Mouse (Mus musculus) right cerebral cortex, adult 2 months (tissue): Measurements from ENCODE around the gene Lclat1.
"Not testable (repeated sequence)": the region's sequence is repeated elsewhere in the genome, so short reads cannot be mapped to it uniquely, and the experiment has no call there.

Experiments used
- DNase-seq, 2 experiments: peaks; one replicate each; pipeline ENCODE4 v3.0.0; 2021 to 2022; ENCODE audit warnings: low spot score in 2 of 2

Gene Lclat1

DNA sequence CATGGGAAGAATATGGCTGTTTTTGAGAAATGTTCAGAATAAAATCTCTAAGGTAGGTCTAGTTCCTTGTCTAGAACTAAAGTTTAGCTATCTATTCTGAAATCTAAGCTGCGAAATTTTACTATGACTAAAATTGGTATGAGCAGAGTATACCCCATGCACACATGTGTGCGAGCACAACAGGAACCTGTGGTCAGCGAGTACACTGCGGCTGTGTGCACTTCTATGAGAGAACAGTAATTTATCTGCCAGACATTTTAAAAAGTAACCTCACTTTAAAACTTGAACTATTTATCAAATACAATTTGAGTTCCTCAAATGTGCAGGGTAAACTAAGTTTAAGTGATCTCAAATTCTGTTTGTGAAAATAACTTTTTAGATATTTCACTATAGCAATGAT is 34.2 kb downstream of the Lclat1 start:
- DNase-seq = no peak

DNA sequence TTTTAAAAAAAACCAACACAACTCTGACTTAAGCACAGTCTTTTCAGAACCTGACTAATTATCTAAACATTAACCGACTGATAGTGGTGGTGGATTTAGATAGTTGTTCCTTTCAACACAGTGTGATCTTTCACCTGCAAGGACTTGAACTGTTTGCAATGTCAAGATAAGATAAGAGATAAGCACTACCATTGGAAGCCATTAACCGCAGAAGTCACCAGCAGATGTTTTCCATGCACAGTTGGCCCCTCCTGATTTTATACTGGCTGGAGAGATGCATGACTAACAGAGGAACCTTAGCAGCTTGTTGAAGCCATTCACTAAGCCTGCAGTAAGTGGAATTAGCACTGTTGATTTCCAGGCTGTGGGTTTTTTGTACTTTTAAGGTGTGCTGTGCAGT is 34.7 kb downstream of the Lclat1 start:
- no peak for DNase-seq

DNA sequence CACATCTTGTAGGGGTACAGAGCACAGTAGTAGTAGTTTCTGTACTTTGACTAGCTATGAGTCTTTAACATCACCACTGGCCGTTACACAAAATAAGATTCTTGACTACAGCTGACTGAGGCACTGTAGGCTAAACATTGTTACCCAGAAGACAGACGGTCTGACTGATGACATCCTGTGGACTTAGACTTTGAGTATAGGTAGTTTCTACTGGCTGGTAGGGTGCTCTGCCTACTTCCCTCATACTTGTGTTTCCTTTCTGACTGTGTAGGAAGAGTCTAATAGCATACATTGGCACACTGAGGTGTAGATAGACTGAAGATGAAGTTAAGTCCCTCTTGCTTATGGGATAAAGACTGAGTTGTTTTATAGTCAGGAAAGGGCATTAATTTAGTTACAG is 37.6 kb downstream of the Lclat1 start:
- DNase-seq = no peak

DNA sequence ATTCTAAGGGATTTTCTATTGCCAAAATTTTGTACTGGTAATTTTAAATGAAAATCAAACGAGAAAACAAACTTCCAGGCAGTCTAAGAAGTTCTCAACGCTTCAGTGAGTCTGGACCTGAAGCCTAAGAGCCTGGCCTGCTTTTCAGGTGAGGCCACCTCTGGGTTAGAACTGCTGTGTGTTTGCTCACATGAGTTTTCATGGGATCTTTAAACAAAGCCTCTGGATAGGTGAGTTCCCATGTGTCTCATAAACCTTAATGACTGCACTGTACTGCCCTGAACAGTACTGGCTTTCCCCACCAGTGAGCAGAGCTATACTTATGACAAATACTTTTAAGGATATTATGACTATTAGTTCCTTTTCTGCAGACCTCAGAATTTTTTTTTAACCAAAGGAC is 40.8 kb downstream of the Lclat1 start:
- no peak for DNase-seq

DNA sequence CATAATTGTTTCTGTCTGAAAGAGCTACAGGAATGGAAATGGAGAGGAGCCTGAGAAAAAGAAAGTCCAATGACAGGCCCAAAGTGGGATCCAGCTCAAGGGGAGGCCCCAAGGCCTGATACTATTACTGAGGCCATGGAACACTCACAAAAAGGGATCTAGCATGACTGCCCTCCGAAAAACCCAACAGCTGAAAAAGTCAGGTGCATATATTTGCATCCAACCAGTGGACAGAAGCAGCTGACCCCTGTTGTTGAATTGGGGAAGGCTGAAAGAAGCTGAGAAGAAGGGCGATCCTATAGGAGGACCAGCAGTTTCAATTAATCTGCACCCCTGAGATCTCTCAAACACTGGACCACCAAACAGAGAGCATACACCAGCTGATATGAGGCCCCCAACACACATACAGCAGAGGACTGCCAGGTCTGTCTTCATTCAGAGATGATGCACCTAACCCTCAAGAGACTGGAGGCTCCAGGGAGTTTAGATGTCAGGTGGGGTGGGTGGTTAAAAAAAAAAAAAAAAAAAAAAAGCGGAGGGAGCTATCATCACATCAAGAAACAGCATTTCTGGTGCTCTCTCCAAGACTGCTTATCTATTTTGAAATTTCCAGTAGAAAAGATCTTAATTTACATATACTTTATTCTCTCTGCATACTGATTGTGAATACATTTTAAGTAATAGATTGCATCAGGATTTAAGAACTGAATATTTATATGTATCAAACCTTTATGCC is 45.2 kb downstream of the Lclat1 start:
- DNase-seq = not testable (repeated sequence)

DNA sequence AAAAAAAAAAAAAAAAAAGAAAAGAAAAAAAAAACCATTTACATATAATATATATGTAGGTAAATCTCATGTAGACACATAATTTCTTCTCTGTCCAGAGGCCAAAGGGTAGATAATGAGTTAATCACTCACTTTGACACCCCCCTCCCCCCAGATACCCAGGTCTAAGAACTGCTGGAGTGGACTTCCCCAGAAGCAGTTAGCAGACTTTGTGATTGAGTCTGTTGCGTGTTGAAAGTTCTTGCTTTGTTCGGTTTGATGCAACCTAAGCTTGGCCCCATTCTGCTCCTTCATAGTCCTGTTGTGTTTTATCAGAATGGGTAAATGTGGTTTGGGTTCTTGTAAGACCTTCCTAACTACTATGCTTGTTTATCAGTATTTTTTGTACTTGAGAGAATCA is 45.9 kb downstream of the Lclat1 start:
- DNase-seq = no peak

DNA sequence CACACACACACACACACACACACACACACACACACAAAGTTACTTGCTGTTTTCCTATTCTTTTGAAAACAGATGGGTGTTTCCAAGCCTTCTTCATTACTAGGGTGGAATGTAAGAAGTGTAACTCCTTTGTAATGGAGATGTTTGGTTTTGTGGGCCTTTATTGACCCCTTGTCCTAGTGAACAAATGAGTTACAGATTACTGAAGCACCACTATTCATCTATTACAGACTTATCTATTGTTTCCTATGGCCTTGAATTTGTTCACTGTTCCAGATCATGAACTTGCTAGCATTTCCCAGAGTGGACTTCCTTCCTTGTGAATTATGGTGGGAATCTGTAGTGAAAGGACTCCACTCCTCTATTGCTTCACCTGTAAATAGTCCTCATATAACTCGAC is 48.8 kb downstream of the Lclat1 start:
- DNase-seq = no peak

DNA sequence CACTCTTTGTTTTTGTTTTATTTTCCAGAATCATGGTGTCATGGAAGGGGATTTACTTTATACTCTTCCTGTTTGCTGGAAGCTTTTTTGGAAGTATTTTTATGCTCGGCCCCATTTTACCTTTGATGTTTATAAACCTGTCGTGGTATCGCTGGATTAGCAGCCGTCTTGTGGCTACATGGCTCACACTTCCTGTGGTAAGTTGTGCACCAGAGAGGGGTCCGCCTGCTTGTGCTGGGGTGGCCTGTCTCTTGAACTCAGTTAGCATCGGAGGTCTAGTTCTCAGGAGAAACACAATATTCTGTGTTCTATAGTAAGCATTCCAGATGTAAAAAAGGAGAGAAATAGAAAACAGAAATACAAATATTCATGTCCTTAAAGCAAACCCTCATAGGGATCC is 54.0 kb downstream of the Lclat1 start:
- no peak for DNase-seq

DNA sequence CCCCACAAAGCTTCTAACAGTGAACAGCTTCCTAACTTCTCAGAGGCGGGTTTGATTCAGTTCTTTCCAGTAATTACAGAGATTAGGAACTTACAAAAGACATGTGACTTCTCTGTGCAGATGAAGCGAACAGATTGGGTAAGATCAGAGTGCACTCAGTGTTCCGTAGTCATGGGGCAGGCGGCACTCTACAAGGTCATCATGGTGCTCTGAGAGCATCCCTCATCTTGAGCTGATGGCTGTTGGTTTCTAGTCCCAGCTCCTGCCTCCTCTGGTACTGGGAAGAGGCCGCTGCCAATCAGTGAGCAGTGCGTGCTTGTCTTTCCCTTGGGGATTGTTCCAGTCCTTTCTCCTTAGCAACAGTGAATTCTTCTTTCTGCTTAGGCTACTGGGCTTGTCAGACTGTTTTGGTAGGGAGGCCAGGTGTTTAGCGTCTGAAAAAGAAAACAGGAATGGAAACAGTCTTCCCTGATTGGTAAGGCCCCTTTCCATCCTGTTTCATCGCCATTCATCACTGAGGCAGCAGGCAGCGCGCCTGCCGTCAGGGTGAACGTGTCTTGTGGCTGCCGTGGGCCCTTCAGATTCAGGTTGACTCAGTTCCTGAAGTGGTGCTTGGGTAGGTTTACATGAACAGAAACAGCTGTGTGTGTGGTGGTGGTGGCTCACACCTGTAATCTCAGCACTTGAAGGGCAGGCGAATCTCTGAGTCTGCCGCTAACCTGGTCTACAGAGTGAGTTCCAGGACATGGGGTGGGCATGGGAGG is 54.8 kb downstream of the Lclat1 start:
- DNase-seq = no peak

DNA sequence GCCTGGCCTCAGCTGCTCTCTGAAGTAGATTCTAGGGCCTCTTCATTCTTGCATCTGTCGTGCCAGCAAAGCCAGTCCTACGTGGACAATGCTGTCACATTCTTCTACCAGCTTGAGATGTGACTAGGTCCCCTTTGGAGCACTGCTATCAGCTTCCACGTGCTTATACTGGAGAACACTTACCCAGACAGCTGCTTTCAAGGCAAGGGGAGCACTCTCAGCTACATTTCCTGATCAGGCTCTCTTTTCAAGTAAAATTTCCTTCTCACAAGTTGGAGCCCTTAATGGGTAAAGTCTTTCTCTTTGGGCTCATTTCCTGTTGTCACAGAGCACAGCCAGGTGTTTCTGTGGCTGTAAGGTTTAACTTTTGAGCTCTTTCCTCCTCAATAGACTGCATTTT is 55.8 kb downstream of the Lclat1 start:
- no peak for DNase-seq

DNA sequence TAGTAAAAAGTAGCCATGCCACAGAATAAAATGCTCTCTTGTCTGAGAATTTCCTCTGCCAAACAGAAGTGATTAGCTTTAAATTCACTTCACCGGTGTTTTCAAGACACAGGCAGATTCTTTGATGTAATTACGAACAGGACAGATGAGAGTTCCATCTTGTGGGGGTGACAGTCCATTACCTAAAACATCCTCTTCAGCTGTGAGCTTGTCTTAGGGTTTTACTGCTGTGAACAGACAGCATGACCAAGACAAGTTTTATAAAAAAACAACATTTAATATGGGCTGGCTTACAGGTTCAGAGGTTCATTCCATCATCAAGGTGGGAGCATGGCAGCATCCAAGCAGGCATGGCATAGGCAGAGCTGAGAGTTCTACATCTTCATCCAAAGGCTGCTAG is 56.3 kb downstream of the Lclat1 start:
- no peak for DNase-seq

DNA sequence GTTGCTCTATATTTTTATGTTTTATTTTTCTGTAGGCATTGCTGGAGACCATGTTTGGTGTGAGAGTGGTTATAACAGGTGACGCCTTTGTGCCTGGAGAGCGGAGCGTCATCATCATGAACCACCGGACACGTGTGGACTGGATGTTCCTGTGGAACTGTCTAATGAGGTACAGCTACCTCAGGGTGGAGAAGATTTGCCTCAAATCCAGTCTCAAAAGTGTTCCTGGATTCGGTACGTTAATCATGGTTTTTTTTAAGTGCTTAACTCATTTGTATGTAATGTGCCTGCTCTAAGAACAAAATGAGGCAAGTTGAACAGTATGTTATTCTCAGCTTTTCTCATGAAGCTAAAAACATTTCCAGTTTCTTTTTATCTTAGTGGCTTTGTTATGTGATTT is 61.7 kb downstream of the Lclat1 start:
- no peak for DNase-seq

DNA sequence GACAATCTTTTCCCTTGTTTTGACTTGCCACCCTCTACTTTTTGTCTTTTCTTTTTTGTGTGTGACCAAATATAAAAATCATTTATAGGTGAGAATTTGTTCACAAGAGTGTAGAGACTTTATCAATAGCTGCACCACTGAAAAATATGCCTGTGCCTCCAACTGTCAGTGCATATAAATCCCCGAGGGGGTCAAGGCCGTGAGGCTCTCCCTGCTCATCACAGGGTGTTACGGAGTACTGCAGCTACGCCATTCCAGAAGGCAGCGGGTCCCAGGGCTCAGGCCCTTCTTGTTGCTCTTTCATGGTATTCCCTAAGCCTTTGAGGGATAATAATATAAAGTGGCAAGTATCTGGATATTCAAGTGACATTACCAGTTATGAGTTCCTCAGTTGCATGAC is 62.4 kb downstream of the Lclat1 start:
- DNase-seq = no peak

DNA sequence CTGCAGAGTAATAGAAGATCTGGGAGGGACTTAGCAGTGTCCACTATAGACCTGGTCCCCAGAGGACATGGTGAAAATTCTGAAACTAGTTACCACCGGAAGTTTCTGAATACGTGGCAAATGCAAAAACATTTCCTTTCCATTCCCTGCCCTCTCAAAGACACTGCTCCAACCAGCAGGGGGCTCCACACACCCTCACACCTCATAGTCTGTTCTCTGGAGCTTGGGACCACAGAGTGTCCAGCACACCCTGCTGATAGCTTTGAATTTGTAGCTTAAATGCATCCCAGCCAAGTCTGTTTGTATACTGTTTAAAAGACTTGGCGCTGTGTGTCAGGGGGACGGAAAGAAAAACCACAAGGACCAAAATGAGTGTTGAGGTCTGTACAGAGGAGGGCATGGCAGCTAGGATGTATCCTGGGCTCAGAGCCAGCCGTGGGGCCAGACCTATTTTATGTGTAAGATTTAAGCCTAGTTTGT is 66.3 kb downstream of the Lclat1 start:
- peak in 1 of 2 experiments; percentile 42 for DNase-seq

DNA sequence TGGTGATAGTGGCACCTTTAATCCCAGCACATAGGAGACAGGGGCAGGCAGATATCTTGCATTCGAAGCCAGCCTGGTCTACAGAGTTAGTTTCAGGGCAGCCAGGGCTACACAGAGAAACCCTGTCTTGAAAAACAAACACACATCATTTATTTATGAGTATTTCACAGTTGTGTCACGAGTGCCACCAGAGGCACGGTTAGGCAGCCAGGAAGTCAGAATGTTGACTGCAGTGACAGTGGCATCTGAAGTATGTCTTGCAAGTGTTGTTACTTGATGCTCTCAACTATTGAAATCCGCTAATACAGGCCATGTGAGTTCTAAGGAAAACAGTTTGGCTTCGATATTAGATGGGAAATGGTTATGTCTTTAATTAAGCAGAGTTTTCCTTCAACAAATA is 67.9 kb downstream of the Lclat1 start:
- no peak for DNase-seq

DNA sequence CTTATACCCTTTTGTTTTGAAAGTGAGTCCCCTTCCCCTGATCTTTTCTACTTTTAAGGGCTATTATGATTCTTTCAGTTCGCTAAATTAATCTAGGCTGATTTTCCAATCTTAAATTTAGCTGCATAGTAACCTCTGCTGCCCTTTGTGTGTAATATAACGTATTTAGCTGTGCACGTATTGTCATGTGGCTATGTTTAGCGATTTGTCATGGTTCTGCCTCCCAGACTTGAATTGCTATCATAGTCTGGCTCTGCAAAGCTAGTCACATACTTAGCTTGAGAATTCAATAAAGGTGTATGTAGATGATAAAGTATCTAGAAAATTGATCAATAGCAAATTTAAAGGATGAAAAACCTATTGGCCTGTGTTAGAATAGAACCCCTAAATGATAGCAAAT is 69.3 kb downstream of the Lclat1 start:
- DNase-seq = no peak

DNA sequence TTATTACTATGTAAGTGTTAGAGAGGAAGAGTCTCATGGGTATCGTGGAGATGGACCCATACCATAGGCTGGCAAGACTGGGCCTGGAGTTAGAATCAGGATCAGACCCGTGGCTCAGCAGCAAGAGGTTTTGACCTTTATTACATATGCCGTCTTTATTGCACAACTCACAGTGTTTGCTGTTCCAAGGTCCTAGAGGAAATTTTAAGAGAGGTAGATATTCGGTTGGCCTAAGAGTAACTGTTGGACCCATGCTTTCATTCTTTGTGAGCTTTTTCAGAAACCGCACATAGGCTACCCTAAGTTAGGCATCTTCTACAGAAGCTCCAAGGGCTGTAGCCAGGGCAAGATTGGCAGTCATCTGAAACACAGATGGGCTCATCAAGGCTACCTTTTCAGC is 79.1 kb downstream of the Lclat1 start:
- no peak for DNase-seq

DNA sequence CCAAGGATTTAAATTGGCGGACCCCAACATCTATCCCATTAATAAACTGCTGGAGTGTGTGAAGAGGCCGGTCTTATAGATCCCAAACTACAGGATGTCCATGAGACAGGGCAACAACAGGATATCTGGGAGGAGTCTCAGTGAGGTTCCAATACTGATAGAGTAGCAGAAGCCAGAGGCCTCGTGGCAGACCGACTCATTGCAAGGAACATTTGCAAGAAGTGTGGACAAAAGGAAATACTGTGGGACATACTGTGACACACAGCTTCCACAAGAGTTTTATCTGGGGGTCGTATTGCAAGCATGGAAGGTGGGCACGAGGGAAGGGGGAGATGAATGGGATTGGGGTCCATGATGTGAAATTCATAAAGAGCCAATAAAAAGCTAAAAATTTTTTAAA is 86.4 kb downstream of the Lclat1 start:
- DNase-seq = no peak

DNA sequence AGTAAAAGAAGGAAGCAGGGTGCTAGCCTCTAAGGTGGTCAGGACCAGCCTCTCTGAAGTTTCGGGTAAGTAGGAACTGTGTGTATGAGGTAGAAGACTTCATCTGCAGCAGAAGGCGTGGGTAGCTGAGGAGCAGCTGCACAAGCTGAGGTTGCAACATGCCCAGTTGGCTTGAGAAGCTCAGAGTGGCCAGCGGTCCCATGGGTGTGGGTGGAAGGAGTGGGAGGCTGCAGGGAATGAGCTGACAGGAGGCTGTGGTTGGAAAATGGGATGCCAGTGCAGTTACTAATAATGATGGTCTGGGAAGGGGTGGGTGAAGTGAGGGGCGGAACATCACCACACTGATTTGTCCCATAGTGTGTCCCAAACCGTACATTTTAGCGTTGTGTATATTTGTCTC is 86.8 kb downstream of the Lclat1 start:
- peak; percentile 27 to 45 for DNase-seq

DNA sequence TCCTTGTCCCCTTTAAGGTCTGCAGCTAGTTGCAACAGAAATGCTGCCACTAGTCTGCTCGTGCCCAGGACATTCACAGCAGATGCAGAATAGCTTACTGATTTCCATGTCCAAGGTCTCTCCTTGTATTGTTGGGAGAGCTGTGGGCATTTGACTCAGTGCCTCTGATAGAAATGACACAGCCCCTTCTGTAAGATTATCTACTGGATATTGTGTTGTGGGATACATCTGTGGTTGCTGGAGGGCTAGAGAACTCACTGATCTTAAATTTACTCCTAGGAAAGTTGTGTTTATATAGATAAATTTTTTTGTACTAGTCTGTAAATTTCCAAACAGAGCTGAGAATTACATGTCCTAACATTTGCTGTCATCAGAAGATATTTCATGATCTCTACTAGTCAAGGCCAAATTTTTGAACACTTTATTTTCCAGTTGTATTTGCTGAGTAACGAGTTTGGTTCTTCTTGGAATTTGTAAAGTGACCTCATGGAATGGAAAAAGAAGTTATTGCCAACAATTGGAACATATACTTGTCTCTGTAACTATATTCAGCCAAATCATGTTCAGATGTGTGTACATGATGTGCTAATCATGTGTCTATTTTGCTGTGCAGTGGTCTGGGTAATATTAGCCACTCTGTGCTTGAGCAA is 87.4 kb downstream of the Lclat1 start:
- DNase-seq = no peak

DNA sequence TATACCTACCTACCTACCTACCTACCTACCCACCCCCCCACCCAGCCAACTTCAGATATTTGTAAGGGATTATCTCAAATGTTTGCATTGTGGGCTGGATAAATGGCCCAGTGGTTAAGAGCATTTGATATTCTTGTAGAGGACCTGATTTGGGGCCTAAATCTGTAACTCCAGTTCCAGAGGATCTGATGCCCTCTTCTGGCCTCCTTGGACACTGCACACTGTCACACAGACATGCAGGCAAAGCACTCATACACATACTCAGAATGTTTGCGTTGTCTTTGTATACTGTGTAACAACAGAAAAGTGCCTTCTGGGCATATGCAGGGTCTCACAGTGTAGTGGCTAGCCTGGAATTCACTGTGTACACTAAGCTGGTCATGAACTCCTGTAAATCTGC is 88.4 kb downstream of the Lclat1 start:
- no peak for DNase-seq

DNA sequence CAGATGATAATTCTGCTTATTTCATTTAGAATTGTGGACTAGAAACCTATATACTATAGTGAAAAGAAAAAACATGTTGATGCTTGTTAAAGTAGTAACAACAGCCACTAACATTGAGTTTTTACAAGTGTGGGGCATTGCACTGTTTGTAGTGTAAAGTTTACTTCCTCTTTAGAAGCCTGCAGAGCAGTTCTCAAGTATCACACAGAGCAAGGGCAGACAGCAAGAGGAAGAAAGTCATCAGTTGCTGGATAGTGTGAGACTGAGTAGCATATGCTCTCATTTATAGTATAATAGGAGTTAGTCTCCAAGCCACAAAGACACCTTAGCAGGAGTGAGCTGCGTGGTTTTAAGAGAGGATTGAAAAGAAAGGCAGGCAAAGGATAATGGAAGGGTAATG is 89.9 kb downstream of the Lclat1 start:
- DNase-seq = no peak

DNA sequence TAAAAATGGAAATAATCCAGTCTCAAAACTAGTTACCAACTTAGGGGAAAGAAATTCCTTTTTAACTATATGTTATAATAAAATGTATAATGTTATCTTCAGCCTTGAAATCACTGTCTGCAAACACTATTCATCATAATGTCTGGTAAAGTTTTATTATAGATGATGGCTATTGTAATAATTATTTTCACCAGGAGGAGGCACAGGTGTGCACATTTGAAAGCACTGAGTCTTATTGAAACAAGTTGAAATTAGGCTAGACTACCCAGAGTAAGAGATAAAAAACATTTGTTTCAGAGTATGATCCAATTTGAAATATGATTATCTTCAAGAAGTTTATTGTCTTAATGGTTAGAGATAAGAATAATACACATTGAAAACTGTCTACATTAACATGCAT is 91.6 kb downstream of the Lclat1 start:
- DNase-seq = no peak
